Mouse (Mus musculus): Measurements from ENCODE around the gene Cox14.

DNA sequence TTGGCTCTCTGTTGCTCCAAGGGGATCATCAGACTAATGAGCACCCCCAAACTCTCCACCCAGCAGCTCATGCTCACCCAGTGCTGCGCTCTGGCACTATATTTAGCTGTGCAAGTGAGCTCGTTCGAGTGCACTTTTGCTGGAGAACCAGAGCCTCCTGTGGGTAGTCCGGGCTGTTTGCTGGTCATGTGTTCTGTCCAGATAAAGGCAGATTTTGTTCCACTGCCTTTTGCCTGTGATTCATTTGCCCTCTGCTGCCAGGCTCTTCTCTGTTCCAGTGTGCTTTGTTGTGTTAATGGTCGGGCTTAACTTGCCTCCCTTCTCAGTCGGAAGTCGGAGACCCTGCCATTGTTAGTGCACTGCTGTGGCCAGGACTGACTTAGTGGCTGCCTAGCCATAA is 20.5 kb upstream of the Cox14 start:
- no peak for TF ChIP-seq BHLHE40 (IDR thresholded peaks at IDR 0.05; ENCODE audit: borderline replicate concordance, low read depth, low read length)
- no peak for TF ChIP-seq GATA1 (IDR thresholded peaks at IDR 0.05; ENCODE audit: low read depth, low read length)
- TF ChIP-seq SMC3 (IDR thresholded peaks at IDR 0.05; ENCODE audit: low read depth, low read length), result no peak
- TF ChIP-seq NELFE (IDR thresholded peaks at IDR 0.05; ENCODE audit: low read depth, low read length), result no peak
- TF ChIP-seq MYC (IDR thresholded peaks at IDR 0.05; ENCODE audit: low read depth, low read length), result no peak
- no peak for TF ChIP-seq ZNF384 (IDR thresholded peaks at IDR 0.05; ENCODE audit: low read depth, low read length)
- TF ChIP-seq CTCF (IDR thresholded peaks at IDR 0.05 in 2 of 3, conservative IDR thresholded peaks at IDR 0.05 in 1 of 3; ENCODE audit: control insufficient read depth in 1 of 3, insufficient read depth in 1 of 3, low read depth in 2 of 3, low read length in 3 of 3, poor library complexity in 1 of 3, severe bottlenecking in 1 of 3), result no peak
- no peak for TF ChIP-seq POLR2A (IDR thresholded peaks at IDR 0.05; ENCODE audit: control insufficient read depth in 1 of 2, insufficient read depth in 1 of 2, low read depth in 1 of 2, low read length in 2 of 2, poor library complexity in 1 of 2)
- TF ChIP-seq EP300 (IDR thresholded peaks at IDR 0.05; ENCODE audit: low read depth in 1 of 2, low read length in 2 of 2), result no peak
- TF ChIP-seq UBTF (IDR thresholded peaks at IDR 0.05; ENCODE audit: borderline replicate concordance, insufficient read depth, low read depth, low read length), result no peak

All from MEL (cell line).